Mouse (Mus musculus): ENCODE measurements around the gene Pstpip1.

GRCm38 (mm10) chr9:56134614-56135013, 44.9 kb downstream of the Pstpip1 start:
- TF ChIP-seq CTCF (IDR thresholded peaks at IDR 0.05; ENCODE audit: low read depth) (no peak), EP300 (optimal IDR thresholded peaks at IDR 0.05) (no peak)
